Mouse (Mus musculus): Measurements from ENCODE around the gene Tagln3. TPM values are rescaled to one million over a fixed set of nuclear protein-coding genes. Genes with fewer than 3 reads are reported as not detected.
A peak's percentile ranks its signal among the peaks of the same experiment; 100 is the strongest.

Gene Tagln3
- total RNA-seq, 2 experiments from 2014 or later = 0.35 to 0.49 TPM

DNA sequence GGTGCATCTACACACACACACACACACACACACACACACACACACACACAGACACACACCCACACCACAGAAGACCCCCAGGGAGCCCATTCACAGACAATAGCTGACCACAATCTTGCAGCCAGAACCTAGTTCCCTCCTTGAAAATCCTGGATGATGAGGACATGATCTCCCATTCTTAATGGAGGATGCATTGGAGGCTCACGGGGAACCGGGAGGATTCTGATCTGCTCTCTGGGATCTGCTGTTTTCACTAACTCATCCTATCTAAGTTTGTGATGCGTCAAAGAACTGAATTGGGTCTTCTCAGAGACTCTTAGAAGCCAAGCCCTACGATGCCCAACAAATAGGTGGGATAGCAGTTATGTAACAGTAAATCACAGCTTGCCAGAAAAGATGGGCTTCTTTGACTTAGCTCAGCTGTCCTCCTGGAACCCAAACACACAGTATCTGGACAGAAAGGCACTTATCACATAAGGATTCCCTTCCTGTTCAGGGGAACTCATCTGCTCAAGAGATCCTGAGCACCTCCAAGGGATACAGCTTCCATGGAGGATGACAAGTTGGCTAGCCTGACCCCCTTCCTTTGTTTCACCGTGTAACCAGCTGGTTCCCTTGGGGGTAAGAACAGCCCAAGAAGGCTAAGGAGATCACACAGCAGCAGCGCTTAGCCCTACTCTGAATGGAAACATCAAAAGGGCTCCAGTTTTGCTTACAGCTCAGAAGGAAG, 1.1 kb downstream of the Tagln3 start:
- DNase-seq = no peak
- intact Hi-C loops (cut with DNase I; ENCODE audit: low total_unique reads) = no loop called here

DNA sequence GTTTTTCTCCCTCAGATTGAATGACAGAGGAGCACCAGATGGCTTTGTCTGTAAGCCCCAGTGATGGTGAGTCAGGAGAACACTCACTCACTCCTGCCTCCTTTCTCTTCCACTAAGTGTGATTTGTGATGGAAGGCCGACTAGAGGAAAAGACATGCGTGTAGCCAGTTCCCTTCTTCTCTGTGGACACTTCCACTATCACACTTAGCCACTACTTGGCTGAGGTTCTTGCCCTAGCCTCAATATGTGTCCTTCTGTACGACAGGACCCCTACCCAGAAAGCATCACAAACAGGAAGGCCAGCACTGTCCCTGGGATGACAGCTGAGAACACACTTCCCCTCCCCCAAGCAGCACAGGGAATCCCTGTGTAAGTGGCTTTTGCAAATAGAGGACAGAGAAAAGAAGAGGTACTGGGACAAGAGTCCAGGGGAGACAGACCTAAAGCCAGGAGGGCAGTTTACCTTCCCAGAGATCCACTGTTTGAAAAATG, 1.9 kb downstream of the Tagln3 start:
- intact Hi-C loops (cut with DNase I; ENCODE audit: low total_unique reads) = no loop called here
- DNase-seq = no peak

DNA sequence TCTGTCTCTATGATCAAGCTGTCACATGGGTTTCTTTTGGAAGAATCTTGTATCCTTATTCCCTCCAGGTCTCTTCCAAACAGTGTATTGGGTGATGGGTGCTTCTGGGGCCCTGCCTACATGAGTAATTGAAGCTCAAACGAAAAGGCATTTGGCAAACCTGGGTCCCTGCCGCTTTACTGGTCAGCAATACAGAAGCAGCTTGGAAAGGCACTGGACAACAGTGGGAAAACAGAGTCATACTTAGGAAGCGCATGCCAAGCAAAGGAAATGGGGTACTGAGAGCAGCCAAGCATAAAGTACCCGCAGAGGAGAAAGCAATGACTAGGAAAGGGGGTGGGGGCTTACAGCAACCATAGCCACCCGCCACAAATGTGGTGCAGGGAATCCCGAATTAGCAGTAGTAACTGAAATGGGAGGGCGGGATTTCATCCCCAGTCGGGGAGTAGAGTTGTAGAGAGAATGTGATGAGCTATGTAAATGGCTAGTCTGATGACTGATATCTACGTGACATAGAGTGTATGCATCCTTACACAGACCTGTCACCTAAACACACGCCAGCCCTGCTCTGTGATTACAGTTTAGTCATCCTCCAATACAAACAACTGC, 4.3 kb downstream of the Tagln3 start:
- no peak for DNase-seq
- intact Hi-C loops (cut with DNase I; ENCODE audit: low total_unique reads) = no loop called here

GRCm38 (mm10) chr16:45718296-45718695, 6.1 kb downstream of the Tagln3 start:
- no peak for DNase-seq
- intact Hi-C loops (cut with DNase I; ENCODE audit: low total_unique reads) = no loop called here

GRCm38 (mm10) chr16:45714489-45715150, 9.8 kb downstream of the Tagln3 start:
- DNase-seq = no peak
- intact Hi-C loops (cut with DNase I; ENCODE audit: low total_unique reads) = no loop called here

GRCm38 (mm10) chr16:45713878-45714277, 10.5 kb downstream of the Tagln3 start:
- intact Hi-C loops (cut with DNase I; ENCODE audit: low total_unique reads) = no loop called here
- no peak for DNase-seq

- DNase-seq = no peak
These were observed 11.1 kb downstream of the Tagln3 start for GRCm38 (mm10) chr16:45713261-45713660.

DNA sequence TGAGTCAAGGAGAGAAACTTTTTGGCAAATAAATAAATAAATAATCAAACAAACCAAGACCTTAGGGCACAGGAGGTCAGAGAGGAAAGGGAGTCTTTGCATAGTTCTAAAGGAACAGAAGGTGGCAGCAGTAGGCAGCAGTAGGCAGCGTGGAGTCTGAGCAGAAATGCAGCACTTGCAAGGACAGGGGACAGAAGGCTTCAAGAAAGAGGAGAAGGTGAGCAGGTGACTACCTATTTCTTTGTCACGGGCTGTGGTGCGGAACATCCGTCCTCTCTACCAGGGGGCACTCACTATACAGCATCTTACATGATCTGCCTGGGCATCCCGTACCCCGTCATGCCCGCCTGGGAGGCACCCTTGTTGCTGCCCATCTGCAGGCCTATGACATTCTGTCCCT, 13.1 kb downstream of the Tagln3 start:
- intact Hi-C loops (cut with DNase I; ENCODE audit: low total_unique reads) = no loop called here
- no peak for DNase-seq

More at GRCm38 (mm10) chr16:45713261-45713660, 11.1 kb downstream of the Tagln3 start:
- intact Hi-C loops (cut with DNase I; ENCODE audit: low total_unique reads) = no loop called here

DNA sequence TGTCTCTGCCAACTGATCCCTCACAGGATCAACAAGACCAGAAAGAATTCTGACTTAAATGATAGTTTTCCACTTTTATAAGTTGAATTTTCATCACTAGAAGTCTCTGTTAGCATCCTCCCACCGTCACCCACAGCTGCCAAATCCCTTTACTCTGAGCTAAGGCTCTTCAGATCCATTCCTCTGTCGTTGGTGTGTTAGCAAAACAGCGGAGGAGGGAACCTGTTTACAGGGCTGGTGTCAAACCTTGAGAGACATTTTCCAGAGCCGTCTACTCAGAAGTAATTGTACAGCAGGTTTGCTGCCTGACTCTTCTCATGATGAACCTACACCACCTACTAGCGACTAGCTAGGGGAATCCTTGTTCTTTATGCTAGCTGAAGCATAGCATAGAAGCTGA, 25.1 kb downstream of the Tagln3 start:
- no peak for DNase-seq
- intact Hi-C loops (cut with DNase I; ENCODE audit: low total_unique reads) = no loop called here

DNA sequence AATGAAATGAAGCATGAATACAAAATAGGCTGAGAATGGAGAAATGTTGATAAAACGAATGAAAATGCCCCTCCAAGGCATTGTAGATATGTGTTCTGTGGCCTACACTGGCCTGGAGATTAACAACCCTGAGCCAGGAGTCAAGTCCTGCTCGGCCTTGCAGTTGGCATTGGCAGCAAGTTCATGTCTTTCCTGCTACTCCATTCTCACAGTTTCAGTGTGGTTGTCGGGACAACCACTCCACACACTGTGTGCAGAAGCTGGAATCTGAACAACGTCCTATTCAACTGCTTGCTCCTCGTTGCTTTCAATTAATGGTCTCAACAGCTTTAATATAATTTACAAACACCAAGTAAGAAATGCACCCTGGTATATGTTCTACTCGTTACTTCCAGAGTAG, 26.4 kb downstream of the Tagln3 start:
- no peak for DNase-seq
- intact Hi-C loops (cut with DNase I; ENCODE audit: low total_unique reads) = no loop called here

DNA sequence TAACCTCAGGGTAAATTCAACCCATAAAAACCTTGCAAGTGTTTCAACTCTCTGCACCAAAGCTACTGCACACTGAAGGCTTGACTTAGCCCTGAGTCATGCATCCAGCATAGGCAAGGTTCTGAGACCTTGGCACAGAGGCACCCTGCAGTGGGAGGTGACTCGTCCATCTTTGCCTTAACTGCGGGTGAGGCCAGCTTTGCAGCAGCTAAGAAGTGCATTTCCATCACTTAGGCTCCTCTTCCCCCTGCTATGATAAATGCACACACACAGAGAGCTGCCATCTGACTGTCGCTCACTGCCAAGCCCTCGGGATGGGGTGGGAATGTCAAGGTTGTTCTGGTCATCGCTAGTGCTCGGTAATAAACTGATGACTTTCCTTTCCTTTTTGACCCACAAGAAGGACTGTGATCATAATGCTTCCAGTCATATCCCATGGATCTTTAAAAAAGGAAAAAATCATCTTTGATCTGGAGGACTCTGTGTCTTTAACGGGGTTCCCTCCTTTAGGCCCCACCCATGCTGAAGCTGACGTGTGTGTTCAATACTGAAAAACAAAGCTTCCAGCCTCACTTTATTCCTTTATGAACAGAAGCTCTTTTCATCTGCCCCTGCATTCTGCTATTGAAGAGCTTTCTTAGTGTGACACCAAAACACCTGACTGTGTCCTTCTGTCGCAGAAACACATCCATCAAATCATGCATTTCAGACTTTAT, 28.8 kb downstream of the Tagln3 start:
- DNase-seq = no peak
- intact Hi-C loops (cut with DNase I; ENCODE audit: low total_unique reads) = no loop called here

GRCm38 (mm10) chr16:45693558-45693957, 30.9 kb downstream of the Tagln3 start, which contains the start of gene Tmprss7:
Gene Tmprss7, minus strand, starts transcription at chr16:45693658.
- intact Hi-C loops (cut with DNase I; ENCODE audit: low total_unique reads) = no loop called here

DNA sequence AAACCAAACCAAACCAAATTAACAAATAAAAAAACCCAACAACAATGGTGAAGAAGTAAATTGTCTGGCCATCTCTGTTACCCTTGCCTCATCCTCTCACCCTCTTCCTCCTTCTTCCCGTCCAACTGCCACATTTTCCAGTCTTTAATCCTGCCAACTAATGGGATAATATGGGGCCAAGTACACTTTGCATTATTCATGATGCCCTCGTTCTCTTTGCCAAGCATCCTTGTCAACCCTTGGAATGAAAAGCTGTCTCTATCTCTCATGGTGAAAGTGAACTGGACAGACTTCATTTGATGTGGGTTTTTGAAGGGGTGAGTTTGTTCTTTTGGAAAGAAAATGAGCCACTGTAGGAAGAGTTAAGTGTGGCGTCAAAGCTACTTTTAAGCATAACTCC, 31.6 kb downstream of the Tagln3 start:
- intact Hi-C loops (cut with DNase I; ENCODE audit: low total_unique reads) = no loop called here
- no peak for DNase-seq

More at GRCm38 (mm10) chr16:45693558-45693957, 30.9 kb downstream of the Tagln3 start, which contains the start of gene Tmprss7:
- no peak for DNase-seq

- intact Hi-C loops (cut with DNase I; ENCODE audit: low total_unique reads) = no loop called here
- no peak for DNase-seq
These were observed 34.2 kb downstream of the Tagln3 start for GRCm38 (mm10) chr16:45690178-45690577.

GRCm38 (mm10) chr16:45686833-45687232, 37.6 kb downstream of the Tagln3 start:
- no peak for DNase-seq
- intact Hi-C loops (cut with DNase I; ENCODE audit: low total_unique reads) = loop anchor here (5.0 kb wide), 1 partner anchor 280 kb away; no protein-coding TSS in a partner anchor

DNA sequence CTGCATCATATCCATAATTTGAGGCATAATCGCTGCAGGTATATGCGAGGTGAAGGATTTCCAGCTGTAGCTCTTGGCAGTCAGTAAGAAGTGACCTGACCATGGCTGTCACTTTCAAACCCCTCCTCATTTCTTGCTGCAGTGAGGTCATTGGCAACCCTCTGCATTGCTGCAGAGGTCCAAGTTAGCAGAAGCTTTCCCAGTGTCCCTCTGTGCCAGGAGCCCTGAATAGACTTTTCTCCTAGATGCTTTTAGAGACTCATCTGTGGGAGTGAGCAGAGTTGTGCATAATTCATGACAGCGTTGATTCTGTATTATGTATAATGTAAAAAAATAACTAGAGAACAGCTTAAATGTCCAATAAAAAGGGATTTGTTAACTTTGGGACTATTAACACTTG, 39.1 kb downstream of the Tagln3 start:
- DNase-seq = no peak
- intact Hi-C loops (cut with DNase I; ENCODE audit: low total_unique reads) = loop anchor here (5.0 kb wide), 1 partner anchor 282 kb away; no protein-coding TSS in a partner anchor

- peak; percentile 61 for DNase-seq
- intact Hi-C loops (cut with DNase I; ENCODE audit: low total_unique reads) = loop anchor here (5.0 kb wide), 1 partner anchor 282 kb away; no protein-coding TSS in a partner anchor
These were observed 39.6 kb downstream of the Tagln3 start for GRCm38 (mm10) chr16:45684815-45685214.

DNA sequence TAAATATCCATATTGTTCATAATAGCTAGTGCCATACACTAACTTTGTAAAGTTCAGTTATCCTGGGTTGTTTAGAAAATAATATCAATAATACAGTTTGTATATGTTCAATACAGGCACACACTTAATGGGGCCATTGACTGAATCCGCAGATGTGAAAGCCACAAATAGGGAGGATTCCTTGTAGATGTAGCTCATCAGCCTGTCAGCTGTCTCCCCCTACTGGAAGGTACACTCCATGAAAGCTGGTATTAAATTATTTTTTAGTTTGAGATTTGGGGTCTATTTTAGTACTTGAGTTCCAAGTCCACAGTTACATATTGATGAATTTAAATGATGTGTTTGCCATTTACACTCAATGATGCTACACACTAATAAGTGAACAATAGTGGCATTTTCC, 47.9 kb downstream of the Tagln3 start:
- no peak for DNase-seq

GRCm38 (mm10) chr16:45670005-45670404, 54.4 kb downstream of the Tagln3 start:
- no peak for DNase-seq
- intact Hi-C loops (cut with DNase I; ENCODE audit: low total_unique reads) = no loop called here

More for the DNA sequence above, 47.9 kb downstream of the Tagln3 start:
- intact Hi-C loops (cut with DNase I; ENCODE audit: low total_unique reads) = no loop called here

DNA sequence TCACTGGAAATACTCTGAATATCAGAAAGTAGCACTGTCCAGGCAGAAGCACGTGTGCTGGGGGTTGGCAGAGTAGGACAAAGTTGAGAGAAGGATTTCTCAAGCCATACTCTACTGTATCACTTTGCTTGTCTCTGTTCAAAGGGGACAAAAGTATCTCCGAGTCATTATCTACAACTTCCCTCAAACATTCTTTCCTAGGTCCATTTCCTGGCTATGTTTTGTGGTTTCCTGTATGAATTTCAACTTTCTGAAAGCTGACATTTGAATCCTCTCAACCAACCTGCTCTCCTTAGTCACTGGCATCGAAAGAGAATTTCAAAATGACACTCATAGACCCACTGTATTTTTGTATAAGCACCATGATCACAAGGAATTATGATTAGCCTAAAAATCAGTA, 56.2 kb downstream of the Tagln3 start:
- intact Hi-C loops (cut with DNase I; ENCODE audit: low total_unique reads) = no loop called here

More for the DNA sequence above, 56.2 kb downstream of the Tagln3 start:
- no peak for DNase-seq

Measured in gastrocnemius, postnatal 14 days (tissue).